Mouse (Mus musculus) C2C12 (cell line): ENCODE measurements around the gene Slc6a6.

Source experiments
- CEBPB ChIP-seq: IDR thresholded peaks from one replicate; pipeline ENCODE4 v1.6.1; 2011; ENCODE audit warnings: low read depth, mild to moderate bottlenecking, control low read depth, moderate library complexity
- CTCF ChIP-seq: IDR thresholded peaks from one replicate; pipeline ENCODE4 v1.5.1; 2011; ENCODE audit not compliant: control insufficient read depth, insufficient read depth, insufficient read length
- FOSL1 ChIP-seq: IDR thresholded peaks from one replicate; pipeline ENCODE4 v1.8.0; 2011; ENCODE audit warnings: mild to moderate bottlenecking, low read length; ENCODE audit not compliant: poor library complexity, insufficient read depth, severe bottlenecking
- MAX ChIP-seq: IDR thresholded peaks from one replicate; pipeline ENCODE4 v1.6.1; 2011; ENCODE audit warnings: mild to moderate bottlenecking, control low read depth
- MYOD1 ChIP-seq: IDR thresholded peaks from one replicate; pipeline ENCODE4 v1.6.1; 2011; ENCODE audit warnings: low read depth; ENCODE audit not compliant: control insufficient read depth, insufficient read length
- MYOG ChIP-seq: IDR thresholded peaks from one replicate; pipeline ENCODE4 v1.6.1; 2011; ENCODE audit not compliant: control insufficient read depth, insufficient read length; ENCODE audit errors: extremely low read depth
- USF1 ChIP-seq: IDR thresholded peaks from one replicate; pipeline ENCODE4 v1.6.1; 2011; ENCODE audit warnings: low read depth, mild to moderate bottlenecking, control low read depth, moderate library complexity

- no peak for TF ChIP-seq CTCF
- no peak for TF ChIP-seq MAX
- TF ChIP-seq CEBPB: no peak
- no peak for TF ChIP-seq USF1
- no peak for TF ChIP-seq MYOD1
- no peak for TF ChIP-seq MYOG
- TF ChIP-seq FOSL1: no peak
These were observed 111.8 kb downstream of the Slc6a6 start for GRCm38 (mm10) chr6:91795640-91796039.
